Mouse (Mus musculus): ENCODE measurements around the gene Ddb2. TPM values are rescaled to one million over a fixed set of nuclear protein-coding genes. Genes with fewer than 3 reads are reported as not detected.
"Not testable (repeated sequence)": the region's sequence is repeated elsewhere in the genome, so short reads cannot be mapped to it uniquely, and the experiment has no call there.

Gene Ddb2
- polyA plus RNA-seq, 1 experiment from 2014 or later: 13.5 TPM

DNA sequence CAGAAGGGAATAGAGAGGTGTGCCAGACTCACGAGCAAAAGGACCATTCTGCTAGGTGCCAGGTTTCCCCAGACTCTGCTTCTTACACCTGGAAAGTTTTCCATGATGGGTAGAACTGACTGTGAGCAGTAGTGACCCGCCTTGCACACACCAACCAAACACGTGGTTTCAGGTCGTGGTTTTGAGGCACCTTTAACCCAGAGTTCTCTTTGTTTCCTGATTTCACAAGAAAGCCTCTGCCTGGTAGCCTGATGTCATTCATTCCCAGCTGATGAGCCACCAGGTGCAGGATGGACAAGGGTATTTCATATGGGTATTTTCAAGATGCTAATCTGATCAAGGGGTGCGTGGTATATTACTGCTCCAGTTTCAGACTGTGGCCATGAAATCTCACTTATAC, 5.8 kb upstream of the Ddb2 start:
- Histone ChIP-seq H3K4me3 (ENCODE audit: low read depth, low read length) (no peak overlapping the region), H3K9me3 (ENCODE audit: control insufficient read depth, low read length) (no peaks in the 10 kb centered on the region), H3K27me3 (ENCODE audit: control insufficient read depth, insufficient read depth, low read length) (no peaks in the 10 kb centered on the region), H3K4me1 (ENCODE audit: control insufficient read depth, insufficient read depth, low read length) (no peaks in the 10 kb centered on the region), H3K36me3 (ENCODE audit: control insufficient read depth, insufficient read depth, low read length) (no peaks in the 10 kb centered on the region), H3K9ac (replicated peaks; ENCODE audit: low read depth, low read length) (no peak overlapping the region), H3K4me2 (ENCODE audit: low read depth, low read length) (no peak overlapping the region), H3K27ac (ENCODE audit: low read depth, low read length) (no peak overlapping the region)
- WGBS: 61% methylated on average over 5 of the region's 5 CpGs
- no peak for ATAC-seq (ENCODE audit: low read depth)

DNA sequence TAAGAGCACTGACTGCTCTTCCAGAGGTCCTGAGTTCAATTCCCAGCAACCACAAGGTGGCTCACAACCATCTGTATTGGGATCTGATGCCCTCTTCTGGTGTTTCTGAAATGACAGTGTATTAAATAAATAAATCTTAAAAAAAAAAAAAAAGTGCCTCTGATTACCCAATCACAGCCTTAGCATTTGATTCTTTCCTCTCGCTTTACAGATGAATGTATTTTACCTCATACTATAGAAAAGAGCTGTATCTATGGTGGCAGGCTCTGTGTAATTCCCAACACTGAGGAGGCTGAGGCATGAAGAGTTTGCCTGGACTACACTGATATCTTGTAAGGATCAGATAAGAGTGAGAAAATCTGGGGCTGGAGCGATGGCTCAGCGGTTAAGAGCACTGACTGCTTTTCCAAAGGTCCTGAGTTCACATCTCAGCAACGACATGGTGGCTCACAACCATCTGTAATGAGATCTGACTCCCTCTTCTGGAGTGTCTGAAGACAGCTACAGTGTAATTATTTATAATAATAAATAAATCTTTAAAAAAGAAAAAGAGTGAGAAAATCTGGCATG, 814 bp upstream of the Ddb2 start:
- Histone ChIP-seq H3K27ac (ENCODE audit: low read depth, low read length) (peak overlapping the region; percentile 76), H3K4me2 (ENCODE audit: low read depth, low read length) (peak overlapping the region; percentile 76; the same call in 1 of the 2 replicates), H3K4me3 (ENCODE audit: low read depth, low read length) (peak overlapping the region; percentile 54)
- not testable (repeated sequence) for H3K4me1 ChIP-seq (ENCODE audit: control insufficient read depth, insufficient read depth, low read length); H3K9ac ChIP-seq (replicated peaks; ENCODE audit: low read depth, low read length); H3K36me3 ChIP-seq (ENCODE audit: control insufficient read depth, insufficient read depth, low read length); H3K27me3 ChIP-seq (ENCODE audit: control insufficient read depth, insufficient read depth, low read length); H3K9me3 ChIP-seq (ENCODE audit: control insufficient read depth, low read length)
- peak; percentile 59 for ATAC-seq (ENCODE audit: low read depth)
- WGBS: 26% methylated on average over 4 of the region's 4 CpGs

DNA sequence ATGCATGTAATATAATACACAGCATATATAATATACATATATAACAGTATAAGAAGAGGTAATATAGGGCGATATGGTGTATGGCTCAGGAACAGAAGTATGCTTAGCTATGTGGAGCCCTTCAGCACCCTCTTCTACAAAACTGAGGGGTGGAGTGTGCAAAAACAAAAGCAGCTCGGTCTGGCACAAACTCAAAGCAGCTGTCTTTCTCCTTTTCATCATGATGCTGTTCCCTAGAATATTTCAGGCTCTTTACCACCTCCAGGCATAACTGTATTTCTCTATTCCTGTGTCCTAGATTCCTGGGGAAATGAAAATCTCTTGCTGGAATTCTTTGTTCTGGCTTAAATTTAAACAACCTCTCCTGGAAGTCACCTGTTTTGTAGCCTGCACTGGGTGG, 7.0 kb downstream of the Ddb2 start:
- Histone ChIP-seq H3K9me3 (ENCODE audit: control insufficient read depth, low read length) (no peaks in the 10 kb centered on the region), H3K27me3 (ENCODE audit: control insufficient read depth, insufficient read depth, low read length) (no peaks in the 10 kb centered on the region), H3K9ac (replicated peaks; ENCODE audit: low read depth, low read length) (no peak overlapping the region), H3K27ac (ENCODE audit: low read depth, low read length) (no peak overlapping the region), H3K4me3 (ENCODE audit: low read depth, low read length) (no peak overlapping the region), H3K4me1 (ENCODE audit: control insufficient read depth, insufficient read depth, low read length) (no peaks in the 10 kb centered on the region), H3K4me2 (ENCODE audit: low read depth, low read length) (no peak overlapping the region), H3K36me3 (ENCODE audit: control insufficient read depth, insufficient read depth, low read length) (no peaks in the 10 kb centered on the region)
- 95% methylated on average over 2 of the region's 2 CpGs for WGBS
- ATAC-seq (ENCODE audit: low read depth): no peak

DNA sequence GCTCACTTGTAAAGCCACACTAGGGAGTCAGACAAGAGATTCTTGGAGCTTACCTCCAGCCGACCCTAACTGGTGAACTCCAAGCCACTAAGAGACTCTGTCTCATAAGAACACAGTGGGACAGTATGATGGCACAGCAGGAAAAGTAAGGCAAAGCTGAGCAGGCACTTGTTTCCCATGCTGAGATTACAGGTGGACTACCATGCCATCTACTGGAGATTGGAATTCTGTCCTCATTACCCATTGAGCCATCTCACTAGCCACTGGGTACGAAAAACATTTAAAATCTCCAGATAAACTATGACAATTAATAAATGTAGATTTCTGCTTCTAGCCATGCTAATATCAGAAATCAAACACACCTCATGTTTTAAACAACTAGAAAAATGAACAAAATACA, 13.2 kb downstream of the Ddb2 start:
- Histone ChIP-seq H3K9ac (replicated peaks; ENCODE audit: low read depth, low read length) (no peak overlapping the region), H3K9me3 (ENCODE audit: control insufficient read depth, low read length) (no peaks in the 10 kb centered on the region), H3K4me3 (ENCODE audit: low read depth, low read length) (no peak overlapping the region), H3K4me1 (ENCODE audit: control insufficient read depth, insufficient read depth, low read length) (no peaks in the 10 kb centered on the region), H3K27me3 (ENCODE audit: control insufficient read depth, insufficient read depth, low read length) (no peaks in the 10 kb centered on the region), H3K36me3 (ENCODE audit: control insufficient read depth, insufficient read depth, low read length) (no peaks in the 10 kb centered on the region), H3K4me2 (ENCODE audit: low read depth, low read length) (no peak overlapping the region), H3K27ac (ENCODE audit: low read depth, low read length) (no peak overlapping the region)
- no peak for ATAC-seq (ENCODE audit: low read depth)
- WGBS: 88% methylated on average over 2 of the region's 2 CpGs

DNA sequence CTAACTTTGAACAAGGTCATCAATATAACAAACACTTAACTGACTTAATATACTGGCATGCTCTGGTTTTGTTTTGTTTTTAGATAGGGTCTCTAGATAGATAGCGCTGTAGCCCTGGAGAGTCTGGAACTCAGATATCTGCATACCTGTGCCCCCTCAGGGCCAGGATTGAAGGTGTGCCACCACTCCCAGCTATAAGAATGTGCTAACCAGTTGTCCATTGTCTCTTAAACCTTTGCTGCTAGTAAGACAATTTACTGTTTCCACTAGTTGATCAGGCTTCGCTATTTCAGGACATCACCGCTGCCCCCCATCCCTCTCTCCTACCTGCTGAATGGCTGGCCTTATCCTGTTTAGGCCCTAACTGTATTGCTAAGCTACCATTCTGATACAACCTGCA, 16.3 kb downstream of the Ddb2 start:
- no peak overlapping the region for H3K4me2 ChIP-seq (ENCODE audit: low read depth, low read length)
- H3K27ac ChIP-seq (ENCODE audit: low read depth, low read length): no peak overlapping the region
- 97% methylated on average over 3 of the region's 3 CpGs for WGBS
- no peaks in the 10 kb centered on the region for H3K9me3 ChIP-seq (ENCODE audit: control insufficient read depth, low read length)
- H3K4me1 ChIP-seq (ENCODE audit: control insufficient read depth, insufficient read depth, low read length): no peaks in the 10 kb centered on the region
- no peak for ATAC-seq (ENCODE audit: low read depth)
- no peaks in the 10 kb centered on the region for H3K36me3 ChIP-seq (ENCODE audit: control insufficient read depth, insufficient read depth, low read length)
- no peak overlapping the region for H3K9ac ChIP-seq (replicated peaks; ENCODE audit: low read depth, low read length)
- no peaks in the 10 kb centered on the region for H3K27me3 ChIP-seq (ENCODE audit: control insufficient read depth, insufficient read depth, low read length)
- H3K4me3 ChIP-seq (ENCODE audit: low read depth, low read length): no peak overlapping the region

DNA sequence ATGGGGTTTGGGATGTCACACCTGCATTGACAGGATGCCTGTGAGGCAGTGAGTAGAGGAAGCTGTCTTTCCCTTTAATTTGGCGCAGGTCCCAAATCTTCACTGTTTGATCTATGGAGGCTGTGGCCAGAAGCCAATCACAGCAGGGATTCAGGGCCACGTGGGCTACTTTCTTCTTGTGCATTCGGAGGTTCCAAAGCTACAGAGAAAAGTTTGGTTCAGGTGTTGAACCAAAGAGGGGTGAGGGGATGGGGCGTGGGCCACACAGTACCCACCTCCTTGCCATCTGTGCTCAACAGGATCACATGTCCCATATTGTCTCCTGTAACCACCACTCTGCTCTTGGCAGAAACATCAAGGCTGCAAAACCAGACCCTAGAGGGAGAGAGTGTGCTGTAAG, 19.8 kb downstream of the Ddb2 start:
- WGBS: 64% methylated on average over 4 of the region's 4 CpGs
- Histone ChIP-seq H3K27me3 (ENCODE audit: control insufficient read depth, insufficient read depth, low read length) (no peaks in the 10 kb centered on the region), H3K4me1 (ENCODE audit: control insufficient read depth, insufficient read depth, low read length) (no peaks in the 10 kb centered on the region), H3K4me2 (ENCODE audit: low read depth, low read length) (no peak overlapping the region), H3K36me3 (ENCODE audit: control insufficient read depth, insufficient read depth, low read length) (peaks cover 5% of the 10 kb centered on the region; the same call in 1 of the 2 replicates), H3K9me3 (ENCODE audit: control insufficient read depth, low read length) (no peaks in the 10 kb centered on the region), H3K9ac (replicated peaks; ENCODE audit: low read depth, low read length) (no peak overlapping the region), H3K4me3 (ENCODE audit: low read depth, low read length) (no peak overlapping the region), H3K27ac (ENCODE audit: low read depth, low read length) (no peak overlapping the region)
- ATAC-seq (ENCODE audit: low read depth): 0 out of 2 replicates have a peak, but pooled peaks have one; percentile 11

DNA sequence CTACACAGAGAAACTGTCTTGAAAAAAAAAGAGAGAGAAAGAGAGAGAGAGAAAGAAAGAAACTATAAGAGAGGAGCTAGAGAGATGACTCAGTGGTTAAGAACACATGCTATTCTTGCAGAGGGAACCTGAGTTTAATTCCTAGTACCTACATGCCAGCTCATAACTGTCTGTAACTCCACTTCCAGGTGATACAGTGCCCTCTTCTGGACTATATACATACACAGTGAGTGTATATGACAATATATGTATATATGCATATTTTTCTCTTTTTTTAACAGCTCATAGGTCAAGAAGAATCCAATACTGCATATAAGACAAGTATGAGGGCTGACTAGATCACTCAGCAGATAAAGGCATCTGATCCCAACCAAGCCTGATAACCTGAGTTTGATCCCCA, 23.5 kb downstream of the Ddb2 start:
- ATAC-seq (ENCODE audit: low read depth): no peak
- Histone ChIP-seq H3K27me3 (ENCODE audit: control insufficient read depth, insufficient read depth, low read length) (no peaks in the 10 kb centered on the region), H3K36me3 (ENCODE audit: control insufficient read depth, insufficient read depth, low read length) (peaks cover 35% of the 10 kb centered on the region), H3K4me3 (ENCODE audit: low read depth, low read length) (no peak overlapping the region), H3K27ac (ENCODE audit: low read depth, low read length) (no peak overlapping the region), H3K9me3 (ENCODE audit: control insufficient read depth, low read length) (no peaks in the 10 kb centered on the region), H3K4me2 (ENCODE audit: low read depth, low read length) (no peak overlapping the region), H3K4me1 (ENCODE audit: control insufficient read depth, insufficient read depth, low read length) (no peaks in the 10 kb centered on the region), H3K9ac (replicated peaks; ENCODE audit: low read depth, low read length) (no peak overlapping the region)

DNA sequence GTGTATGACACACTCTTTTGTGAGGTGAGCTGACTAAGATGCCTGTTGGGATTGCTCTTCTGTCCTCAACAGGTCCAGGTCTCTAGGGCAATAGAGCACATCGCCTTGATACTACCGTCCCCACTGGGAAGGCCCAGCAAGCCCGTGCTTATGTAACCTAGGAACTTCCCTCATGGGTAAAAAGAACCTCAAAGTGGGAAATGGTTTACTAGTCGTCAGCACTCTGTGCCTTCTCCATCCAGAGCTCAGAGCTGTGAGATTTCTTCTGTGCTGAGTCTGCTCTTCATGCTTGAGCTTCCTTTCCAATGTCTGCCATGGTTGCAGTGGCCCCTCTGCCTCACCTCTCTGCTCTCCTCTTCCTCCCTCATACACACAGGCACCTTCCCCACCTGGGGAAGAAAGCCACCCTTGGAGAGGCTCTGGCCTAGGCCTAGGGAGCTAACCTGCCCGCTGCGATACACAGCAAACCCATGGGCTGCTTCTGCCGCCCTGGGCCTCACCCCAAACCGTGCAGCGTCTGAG, 30.5 kb downstream of the Ddb2 start:
- ATAC-seq (ENCODE audit: low read depth): no peak
- H3K4me2 ChIP-seq (ENCODE audit: low read depth, low read length): no peak overlapping the region
- no peak overlapping the region for H3K4me3 ChIP-seq (ENCODE audit: low read depth, low read length)
- peaks cover 20% of the 10 kb centered on the region; the same call in 1 of the 2 replicates for H3K4me1 ChIP-seq (ENCODE audit: control insufficient read depth, insufficient read depth, low read length)
- no peak overlapping the region for H3K27ac ChIP-seq (ENCODE audit: low read depth, low read length)
- H3K9ac ChIP-seq (replicated peaks; ENCODE audit: low read depth, low read length): no peak overlapping the region
- no peaks in the 10 kb centered on the region for H3K9me3 ChIP-seq (ENCODE audit: control insufficient read depth, low read length)
- no peaks in the 10 kb centered on the region for H3K27me3 ChIP-seq (ENCODE audit: control insufficient read depth, insufficient read depth, low read length)
- H3K36me3 ChIP-seq (ENCODE audit: control insufficient read depth, insufficient read depth, low read length): peaks cover 50% of the 10 kb centered on the region
- WGBS: 92% methylated on average over 9 of the region's 9 CpGs

DNA sequence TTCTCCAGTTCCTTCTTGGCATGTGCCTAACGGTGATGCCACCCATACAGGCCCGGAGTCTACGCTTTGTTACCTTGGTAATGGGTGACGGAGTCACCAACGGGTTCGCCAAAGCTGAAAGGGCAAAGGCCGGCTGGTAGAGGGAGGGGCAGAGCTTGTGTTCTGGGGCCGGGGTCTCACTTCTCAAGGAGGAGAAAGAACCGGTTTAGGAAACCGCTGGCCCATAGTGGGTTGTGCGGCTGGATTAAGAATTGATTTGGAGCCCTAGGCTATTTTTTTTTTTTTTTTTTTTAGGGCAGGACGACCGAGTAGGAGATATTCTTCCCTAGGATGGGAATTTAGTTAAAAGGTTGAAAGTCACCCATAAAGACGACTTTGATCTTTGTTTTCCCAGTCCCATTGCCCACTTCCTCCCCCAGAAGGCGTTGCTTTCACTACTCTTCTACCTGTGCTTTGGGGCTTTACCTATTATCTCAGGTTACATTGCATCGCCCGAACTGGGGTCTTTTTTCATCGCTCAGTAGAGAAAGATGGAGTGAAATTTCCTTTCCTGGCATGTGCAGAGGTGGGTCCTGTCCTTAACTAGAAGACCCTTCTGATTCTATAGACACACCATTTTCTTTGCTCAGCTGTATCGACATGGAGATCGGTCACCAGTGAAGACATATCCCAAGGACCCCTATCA, 33.7 kb downstream of the Ddb2 start:
- no peak; the same call in 1 of the 2 replicates for ATAC-seq (ENCODE audit: low read depth)
- WGBS: 12% methylated on average over 20 of the region's 20 CpGs
- H3K27me3 ChIP-seq (ENCODE audit: control insufficient read depth, insufficient read depth, low read length): no peaks in the 10 kb centered on the region

More for the DNA sequence above, 33.7 kb downstream of the Ddb2 start:
- peaks cover 20% of the 10 kb centered on the region; the same call in 1 of the 2 replicates for H3K4me1 ChIP-seq (ENCODE audit: control insufficient read depth, insufficient read depth, low read length)
- peak overlapping the region; percentile 83 for H3K27ac ChIP-seq (ENCODE audit: low read depth, low read length)
- no peaks in the 10 kb centered on the region for H3K9me3 ChIP-seq (ENCODE audit: control insufficient read depth, low read length)
- peak overlapping the region; percentile 83 for H3K4me3 ChIP-seq (ENCODE audit: low read depth, low read length)
- H3K9ac ChIP-seq (replicated peaks; ENCODE audit: low read depth, low read length): peak overlapping the region; percentile 88
- H3K36me3 ChIP-seq (ENCODE audit: control insufficient read depth, insufficient read depth, low read length): peaks cover 24% of the 10 kb centered on the region
- H3K4me2 ChIP-seq (ENCODE audit: low read depth, low read length): peak overlapping the region; percentile 83
